Mouse (Mus musculus) hindbrain, embryonic 15.5 days (tissue): ENCODE measurements around the gene Ccdc114. TPM values are rescaled to one million over a fixed set of nuclear protein-coding genes. Genes with fewer than 3 reads are reported as not detected.

ENCODE experiments used
- ATAC-seq: fragments of 200-750 bp; cut with Nextera tagmentation; 2 replicates; pipeline ENCODE4 v1.8.0; 2017; ENCODE audit warnings: low read depth, moderate number of reproducible peaks, moderate TSS enrichment; ENCODE audit not compliant: low FRiP score
- H3K27ac ChIP-seq: fragments of 300-500 bp; sonication (generic); replicated peaks from 2 replicates; pipeline ENCODE4 v1.5.1; 2015; ENCODE audit warnings: mild to moderate bottlenecking, inconsistent platforms
- H3K27me3 ChIP-seq: fragments of 300-500 bp; sonication (generic); 2 replicates; pipeline ENCODE4 v1.6.1; 2015; ENCODE audit warnings: control low read depth, inconsistent platforms
- H3K36me3 ChIP-seq: fragments of 300-500 bp; sonication (generic); 2 replicates; pipeline ENCODE4 v1.6.1; 2015; ENCODE audit warnings: control low read depth, inconsistent platforms
- H3K4me1 ChIP-seq: fragments of 300-500 bp; sonication (generic); replicated peaks from 2 replicates; pipeline ENCODE4 v1.6.1; 2015; ENCODE audit warnings: control low read depth, inconsistent platforms
- H3K4me2 ChIP-seq: fragments of 300-500 bp; sonication (generic); 2 replicates; pipeline ENCODE4 v1.6.1; 2015; ENCODE audit warnings: moderate library complexity, mild to moderate bottlenecking, inconsistent platforms
- H3K4me3 ChIP-seq: fragments of 300-500 bp; sonication (generic); 2 replicates; pipeline ENCODE4 v1.5.1; 2015; ENCODE audit warnings: mild to moderate bottlenecking, inconsistent platforms
- H3K9ac ChIP-seq: fragments of 300-500 bp; sonication (generic); 2 replicates; pipeline ENCODE4 v1.6.1; 2015; ENCODE audit warnings: inconsistent platforms
- H3K9me3 ChIP-seq: fragments of 300-500 bp; sonication (generic); 2 replicates; pipeline ENCODE4 v1.6.1; 2016; ENCODE audit warnings: control low read depth, inconsistent platforms
- WGBS: fragments of 180-500 bp; shearing (Covaris S2); methylation state at CpG from one replicate; pipeline ENCODE4 v1.1.7; 2015; 5-methylcytosine and 5-hydroxymethylcytosine counted together
- polyA plus RNA-seq: library from polyadenylated mRNA; unstranded; fragments of >200 nt; fragmentation: Nextera tagmentation; extraction: Ambion mirVana; gene quantifications from 2 replicates; pipeline ENCODE4 v1.2.1, GENCODE M21; 2015

The Ccdc114 gene
- polyA plus RNA-seq, 1 experiment from 2014 or later: 8.5 TPM

GRCm38 (mm10) chr7:45902481-45903002, 21.3 kb upstream of the Ccdc114 start:
- H3K4me3 ChIP-seq: no peak overlapping the region
- no peaks in the 10 kb centered on the region for H3K36me3 ChIP-seq
- H3K27ac ChIP-seq: no peak overlapping the region
- H3K9me3 ChIP-seq: no peaks in the 10 kb centered on the region
- WGBS: 83% methylated on average over 12 of the region's 12 CpGs
- H3K27me3 ChIP-seq: no peaks in the 10 kb centered on the region
- peaks cover 6% of the 10 kb centered on the region for H3K4me1 ChIP-seq
- H3K9ac ChIP-seq: no peak overlapping the region
- no peak overlapping the region for H3K4me2 ChIP-seq
- no peak for ATAC-seq

- Histone ChIP-seq H3K4me2 (no peak overlapping the region), H3K36me3 (peaks cover 16% of the 10 kb centered on the region; the same call in 1 of the 2 replicates), H3K9me3 (no peaks in the 10 kb centered on the region), H3K27ac (no peak overlapping the region), H3K27me3 (no peaks in the 10 kb centered on the region), H3K4me3 (no peak overlapping the region), H3K9ac (no peak overlapping the region), H3K4me1 (no peaks in the 10 kb centered on the region)
- 94% methylated on average over 9 of the region's 9 CpGs for WGBS
- ATAC-seq: no peak
Observed at GRCm38 (mm10) chr7:45906622-45907021, 17.2 kb upstream of the Ccdc114 start.

GRCm38 (mm10) chr7:45908384-45908783, 15.5 kb upstream of the Ccdc114 start:
- Histone ChIP-seq H3K9ac (no peak overlapping the region), H3K9me3 (no peaks in the 10 kb centered on the region), H3K4me1 (no peaks in the 10 kb centered on the region), H3K36me3 (peaks cover 16% of the 10 kb centered on the region; the same call in 1 of the 2 replicates), H3K4me3 (no peak overlapping the region), H3K27ac (no peak overlapping the region), H3K4me2 (no peak overlapping the region), H3K27me3 (no peaks in the 10 kb centered on the region)
- no peak for ATAC-seq

- Histone ChIP-seq H3K27ac (no peak overlapping the region), H3K4me3 (no peak overlapping the region), H3K36me3 (peaks cover 16% of the 10 kb centered on the region; the same call in 1 of the 2 replicates), H3K4me1 (no peaks in the 10 kb centered on the region), H3K9ac (no peak overlapping the region), H3K27me3 (no peaks in the 10 kb centered on the region), H3K9me3 (no peaks in the 10 kb centered on the region), H3K4me2 (no peak overlapping the region)
- WGBS: 96% methylated on average over 16 of the region's 16 CpGs
- no peak for ATAC-seq
Observed at GRCm38 (mm10) chr7:45909145-45909544, 14.7 kb upstream of the Ccdc114 start.

GRCm38 (mm10) chr7:45914067-45914466, 9.8 kb upstream of the Ccdc114 start:
- Histone ChIP-seq H3K27me3 (no peaks in the 10 kb centered on the region), H3K36me3 (peaks cover 16% of the 10 kb centered on the region; the same call in 1 of the 2 replicates), H3K4me2 (no peak overlapping the region), H3K9ac (no peak overlapping the region), H3K4me1 (peaks cover 24% of the 10 kb centered on the region), H3K9me3 (no peaks in the 10 kb centered on the region), H3K27ac (no peak overlapping the region), H3K4me3 (no peak overlapping the region)
- no peak for ATAC-seq
- 93% methylated on average over 6 of the region's 6 CpGs for WGBS

GRCm38 (mm10) chr7:45915011-45915410, 8.9 kb upstream of the Ccdc114 start:
- no peak overlapping the region for H3K9ac ChIP-seq
- peaks cover 24% of the 10 kb centered on the region for H3K4me1 ChIP-seq
- no peak overlapping the region for H3K4me2 ChIP-seq
- no peak overlapping the region for H3K27ac ChIP-seq
- H3K4me3 ChIP-seq: no peak overlapping the region
- no peaks in the 10 kb centered on the region for H3K9me3 ChIP-seq
- H3K36me3 ChIP-seq: peaks cover 8% of the 10 kb centered on the region; the same call in 1 of the 2 replicates
- H3K27me3 ChIP-seq: no peaks in the 10 kb centered on the region
- no peak for ATAC-seq
- 92% methylated on average over 5 of the region's 5 CpGs for WGBS

GRCm38 (mm10) chr7:45916056-45917003, 7.5 kb upstream of the Ccdc114 start:
- Histone ChIP-seq H3K9me3 (no peaks in the 10 kb centered on the region), H3K9ac (peak overlapping the region; percentile 21), H3K4me2 (peak overlapping the region; percentile 52), H3K27ac (peak overlapping the region; percentile 77), H3K27me3 (no peaks in the 10 kb centered on the region), H3K4me3 (peak overlapping the region; percentile 27), H3K36me3 (no peaks in the 10 kb centered on the region), H3K4me1 (peaks cover 24% of the 10 kb centered on the region)
- WGBS: 32% methylated on average over 26 of the region's 26 CpGs
- peak; percentile 89 for ATAC-seq

- 34% methylated on average over 13 of the region's 13 CpGs for WGBS
- Histone ChIP-seq H3K9ac (peak overlapping the region; percentile 21; the same call in 1 of the 2 replicates), H3K27ac (peak overlapping the region; percentile 77), H3K36me3 (no peaks in the 10 kb centered on the region), H3K4me1 (peaks cover 24% of the 10 kb centered on the region), H3K27me3 (no peaks in the 10 kb centered on the region), H3K4me2 (peak overlapping the region; percentile 52), H3K9me3 (no peaks in the 10 kb centered on the region), H3K4me3 (peak overlapping the region; percentile 27)
- ATAC-seq: peak; percentile 36
Observed at GRCm38 (mm10) chr7:45917004-45917704, 6.7 kb upstream of the Ccdc114 start.

- H3K4me2 ChIP-seq: no peak overlapping the region
- no peaks in the 10 kb centered on the region for H3K36me3 ChIP-seq
- peak overlapping the region; percentile 77; the same call in 1 of the 2 replicates for H3K27ac ChIP-seq
- ATAC-seq: no peak
- H3K4me3 ChIP-seq: no peak overlapping the region
- WGBS: 88% methylated on average over 15 of the region's 15 CpGs
- H3K4me1 ChIP-seq: peaks cover 32% of the 10 kb centered on the region
- no peaks in the 10 kb centered on the region for H3K9me3 ChIP-seq
- no peaks in the 10 kb centered on the region for H3K27me3 ChIP-seq
- no peak overlapping the region for H3K9ac ChIP-seq
Observed at GRCm38 (mm10) chr7:45917926-45918325, 5.9 kb upstream of the Ccdc114 start.

- H3K4me2 ChIP-seq: no peak overlapping the region
- no peaks in the 10 kb centered on the region for H3K36me3 ChIP-seq
- no peak overlapping the region for H3K4me3 ChIP-seq
- peaks cover 41% of the 10 kb centered on the region for H3K4me1 ChIP-seq
- no peaks in the 10 kb centered on the region for H3K27me3 ChIP-seq
- H3K9ac ChIP-seq: no peak overlapping the region
- 59% methylated on average over 14 of the region's 14 CpGs for WGBS
- no peak for ATAC-seq
- no peaks in the 10 kb centered on the region for H3K9me3 ChIP-seq
- no peak overlapping the region for H3K27ac ChIP-seq
Observed at GRCm38 (mm10) chr7:45919083-45919671, 4.7 kb upstream of the Ccdc114 start.

GRCm38 (mm10) chr7:45919761-45920160, 4.1 kb upstream of the Ccdc114 start:
- WGBS: 82% methylated on average over 4 of the region's 4 CpGs
- H3K4me3 ChIP-seq: no peak overlapping the region
- H3K9ac ChIP-seq: no peak overlapping the region
- no peaks in the 10 kb centered on the region for H3K9me3 ChIP-seq
- H3K4me2 ChIP-seq: 0 out of 2 replicates have a peak overlapping the region, but pooled peaks have one; percentile 25
- no peaks in the 10 kb centered on the region for H3K27me3 ChIP-seq
- ATAC-seq: no peak
- no peak overlapping the region for H3K27ac ChIP-seq
- H3K36me3 ChIP-seq: no peaks in the 10 kb centered on the region
- peaks cover 46% of the 10 kb centered on the region for H3K4me1 ChIP-seq
